Mouse (Mus musculus): ENCODE measurements around the gene Sesn3.
"Not testable (repeated sequence)": the region's sequence is repeated elsewhere in the genome, so short reads cannot be mapped to it uniquely, and the experiment has no call there.

Gene Sesn3

GRCm38 (mm10) chr9:14280696-14281095 is 5.8 kb downstream of the Sesn3 start:
- DNase-seq: no peak

GRCm38 (mm10) chr9:14285036-14285435 is 10.2 kb downstream of the Sesn3 start:
- no peak for DNase-seq

GRCm38 (mm10) chr9:14287234-14287633 is 12.4 kb downstream of the Sesn3 start:
- no peak for DNase-seq

- DNase-seq: no peak
Measured at GRCm38 (mm10) chr9:14288500-14288899, 13.6 kb downstream of the Sesn3 start.

- DNase-seq: no peak
Measured at GRCm38 (mm10) chr9:14293866-14294265, 19.0 kb downstream of the Sesn3 start.

GRCm38 (mm10) chr9:14295680-14296440 is 21.0 kb downstream of the Sesn3 start:
- no peak for DNase-seq

GRCm38 (mm10) chr9:14297204-14297603 is 22.3 kb downstream of the Sesn3 start:
- DNase-seq: no peak

- DNase-seq: no peak
Measured at GRCm38 (mm10) chr9:14299819-14300218, 25.0 kb downstream of the Sesn3 start.

- DNase-seq: no peak
Measured at GRCm38 (mm10) chr9:14300795-14301194, 25.9 kb downstream of the Sesn3 start.

- DNase-seq: no peak
Measured at GRCm38 (mm10) chr9:14304262-14304968, 29.5 kb downstream of the Sesn3 start.

GRCm38 (mm10) chr9:14307341-14307740 is 32.5 kb downstream of the Sesn3 start:
- DNase-seq: no peak

GRCm38 (mm10) chr9:14313968-14314367 is 39.1 kb downstream of the Sesn3 start:
- no peak for DNase-seq

GRCm38 (mm10) chr9:14314477-14314876 is 39.6 kb downstream of the Sesn3 start:
- no peak for DNase-seq

GRCm38 (mm10) chr9:14316618-14317017 is 41.8 kb downstream of the Sesn3 start:
- no peak for DNase-seq

- no peak for DNase-seq
Measured at GRCm38 (mm10) chr9:14335829-14336228, 61.0 kb downstream of the Sesn3 start.

- no peak for DNase-seq
Measured at GRCm38 (mm10) chr9:14336901-14337300, 62.0 kb downstream of the Sesn3 start.

GRCm38 (mm10) chr9:14338701-14339100 is 63.8 kb downstream of the Sesn3 start:
- no peak for DNase-seq

- peak; percentile 64 for DNase-seq
Measured at GRCm38 (mm10) chr9:14342041-14342668, 67.3 kb downstream of the Sesn3 start.

GRCm38 (mm10) chr9:14345866-14346265 is 71.0 kb downstream of the Sesn3 start:
- DNase-seq: not testable (repeated sequence)

GRCm38 (mm10) chr9:14348416-14348815 is 73.5 kb downstream of the Sesn3 start:
- DNase-seq: peak; percentile 61

- DNase-seq: no peak
Measured at GRCm38 (mm10) chr9:14349380-14349779, 74.5 kb downstream of the Sesn3 start.

GRCm38 (mm10) chr9:14350787-14351186 is 75.9 kb downstream of the Sesn3 start:
- DNase-seq: no peak

- DNase-seq: no peak
Measured at GRCm38 (mm10) chr9:14352337-14352736, 77.5 kb downstream of the Sesn3 start.

- peak; percentile 70 for DNase-seq
Measured at GRCm38 (mm10) chr9:14354852-14355251, 80.0 kb downstream of the Sesn3 start.

Data from liver (tissue).